Mouse (Mus musculus) frontal cortex, postnatal 14 days (tissue): ENCODE data around the gene Cops7a.

ENCODE experiments used
- DNase-seq, 2 experiments: peaks; one replicate each; pipeline ENCODE4 v3.0.0; 2022; ENCODE audit warnings: low spot score in 2 of 2

The Cops7a gene

GRCm38 (mm10) chr6:124918890-124919627 lies 46.3 kb downstream of the Cops7a start:
- no peak for DNase-seq

GRCm38 (mm10) chr6:124918331-124918690 lies 47.0 kb downstream of the Cops7a start:
- no peak for DNase-seq

GRCm38 (mm10) chr6:124917518-124918330 lies 47.6 kb downstream of the Cops7a start:
- peak; percentile 88 to 90 for DNase-seq

- peak; percentile 70 to 80 for DNase-seq
These were observed 48.4 kb downstream of the Cops7a start for GRCm38 (mm10) chr6:124916695-124917517.

GRCm38 (mm10) chr6:124915942-124916694 lies 49.2 kb downstream of the Cops7a start:
- DNase-seq, result peak; percentile 54 to 61

GRCm38 (mm10) chr6:124915160-124915941 lies 50.0 kb downstream of the Cops7a start:
- DNase-seq, result no peak

GRCm38 (mm10) chr6:124914511-124914910 lies 50.8 kb downstream of the Cops7a start:
- no peak for DNase-seq

- no peak for DNase-seq
These were observed 51.5 kb downstream of the Cops7a start for GRCm38 (mm10) chr6:124913721-124914285.

- DNase-seq, result no peak
These were observed 52.1 kb downstream of the Cops7a start for GRCm38 (mm10) chr6:124913214-124913613.

GRCm38 (mm10) chr6:124911533-124912218 lies 53.7 kb downstream of the Cops7a start, which contains the start of gene Lag3:
Lag3 (minus strand) TSS chr6:124911705.
- no peak for DNase-seq

- DNase-seq, result no peak
These were observed 55.3 kb downstream of the Cops7a start for GRCm38 (mm10) chr6:124910032-124910431.
